Mouse (Mus musculus): ENCODE results near the gene Rab3a. TPM values are rescaled to one million over a fixed set of nuclear protein-coding genes. Genes with fewer than 3 reads are reported as not detected.

Gene Rab3a
- polyA plus RNA-seq, 1 experiment: 34.9 TPM

DNA sequence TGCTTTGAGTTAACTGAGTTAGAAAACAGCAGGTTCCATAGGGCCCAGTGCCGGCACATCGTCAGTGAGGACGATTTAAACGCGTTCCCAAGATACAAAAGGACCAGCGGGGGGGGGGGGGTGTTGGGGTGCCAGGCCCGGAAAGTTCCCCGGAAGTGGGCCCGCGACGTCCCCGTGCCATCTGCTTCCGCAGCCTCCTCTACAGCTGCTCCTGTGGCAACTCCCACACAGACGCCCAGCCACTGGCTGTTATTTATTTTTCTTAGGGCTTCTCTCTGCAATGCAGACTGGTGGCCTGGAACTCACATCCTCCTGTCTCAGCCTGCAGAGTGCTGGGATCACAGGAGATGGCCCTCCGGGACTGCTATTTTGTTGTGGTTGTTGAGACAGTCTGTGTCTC lies 46.7 kb downstream of the Rab3a start:
- Histone ChIP-seq H3ac (ENCODE audit: control insufficient read depth, insufficient read length) (no peak overlapping the region), H3K27me3 (ENCODE audit: control insufficient read depth, insufficient read depth, insufficient read length) (no peaks in the 10 kb centered on the region), H3K36me3 (ENCODE audit: control insufficient read depth, insufficient read depth) (no peaks in the 10 kb centered on the region), H3K4me3 (no peak overlapping the region), H3K4me2 (ENCODE audit: low read depth) (peak overlapping the region; percentile 50), H3K79me2 (ENCODE audit: control insufficient read depth, insufficient read depth) (no peaks in the 10 kb centered on the region)
- TF ChIP-seq CEBPB (IDR thresholded peaks at IDR 0.05; ENCODE audit: insufficient read depth, poor library complexity, severe bottlenecking) (no peak), POLR2AphosphoS2 (IDR thresholded peaks at IDR 0.05; ENCODE audit: insufficient read length, low read depth) (no peak), MYOD1 (IDR thresholded peaks at IDR 0.05; ENCODE audit: control insufficient read depth in 1 of 3, insufficient read length in 2 of 3, low read depth in 2 of 3) (peak in 2 of 3 experiments; percentile 73 to 90), MYOG (IDR thresholded peaks at IDR 0.05; ENCODE audit: control insufficient read depth in 1 of 3, insufficient read depth in 1 of 3, insufficient read length in 2 of 3, low read depth in 2 of 3) (peak; percentile 47 to 91 (median 79)), TCF3 (IDR thresholded peaks at IDR 0.05; ENCODE audit: insufficient read length, low read depth) (peak; percentile 62), TCF12 (IDR thresholded peaks at IDR 0.05; ENCODE audit: insufficient read depth, poor library complexity, severe bottlenecking) (peak; percentile 2)

DNA sequence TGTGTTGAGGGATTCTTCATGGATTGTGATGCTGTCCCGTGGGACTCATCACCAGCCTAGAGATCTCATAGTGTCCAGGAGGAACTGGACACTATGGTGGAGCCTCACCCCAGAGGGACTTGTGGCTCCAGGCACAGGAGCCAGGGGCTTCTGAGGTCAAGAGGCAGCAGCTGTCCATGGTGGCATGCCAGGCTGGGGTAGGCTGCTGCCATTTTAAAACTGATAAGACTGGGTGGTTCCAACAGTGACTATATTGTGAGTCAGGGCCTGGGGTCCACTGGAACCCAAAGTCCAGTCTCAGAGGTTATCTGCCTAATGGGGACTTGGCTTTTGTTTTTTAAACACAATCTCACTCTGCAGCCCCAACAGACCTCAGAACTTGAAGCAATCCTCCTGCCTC lies 47.4 kb downstream of the Rab3a start:
- Histone ChIP-seq H3K4me3 (no peak overlapping the region), H3K4me2 (ENCODE audit: low read depth) (peak overlapping the region; percentile 50), H3K27me3 (ENCODE audit: control insufficient read depth, insufficient read depth, insufficient read length) (no peaks in the 10 kb centered on the region), H3ac (ENCODE audit: control insufficient read depth, insufficient read length) (no peak overlapping the region), H3K79me2 (ENCODE audit: control insufficient read depth, insufficient read depth) (no peaks in the 10 kb centered on the region), H3K36me3 (ENCODE audit: control insufficient read depth, insufficient read depth) (no peaks in the 10 kb centered on the region)
- peak in 2 of 3 experiments; percentile 66 to 93 for TF ChIP-seq MYOD1 (IDR thresholded peaks at IDR 0.05; ENCODE audit: control insufficient read depth in 1 of 3, insufficient read length in 2 of 3, low read depth in 2 of 3)
- TF ChIP-seq TCF3 (IDR thresholded peaks at IDR 0.05; ENCODE audit: insufficient read length, low read depth): peak; percentile 5
- TF ChIP-seq REST (IDR thresholded peaks at IDR 0.05; ENCODE audit: insufficient read depth, insufficient read length): peak; percentile 77
- no peak for TF ChIP-seq E2F4 (IDR thresholded peaks at IDR 0.05; ENCODE audit: insufficient read depth)
- TF ChIP-seq CEBPB (IDR thresholded peaks at IDR 0.05; ENCODE audit: insufficient read depth, poor library complexity, severe bottlenecking): no peak
- TF ChIP-seq POLR2AphosphoS2 (IDR thresholded peaks at IDR 0.05; ENCODE audit: insufficient read length, low read depth): no peak
- TF ChIP-seq SRF (IDR thresholded peaks at IDR 0.05; ENCODE audit: control insufficient read depth, insufficient read length, low read depth): no peak
- peak; percentile 58 for TF ChIP-seq TCF12 (IDR thresholded peaks at IDR 0.05; ENCODE audit: insufficient read depth, poor library complexity, severe bottlenecking)
- TF ChIP-seq POLR2A (IDR thresholded peaks at IDR 0.05; ENCODE audit: insufficient read length, low read depth): no peak
- peak in 2 of 3 experiments; percentile 76 to 94 for TF ChIP-seq MYOG (IDR thresholded peaks at IDR 0.05; ENCODE audit: control insufficient read depth in 1 of 3, insufficient read depth in 1 of 3, insufficient read length in 2 of 3, low read depth in 2 of 3)

DNA sequence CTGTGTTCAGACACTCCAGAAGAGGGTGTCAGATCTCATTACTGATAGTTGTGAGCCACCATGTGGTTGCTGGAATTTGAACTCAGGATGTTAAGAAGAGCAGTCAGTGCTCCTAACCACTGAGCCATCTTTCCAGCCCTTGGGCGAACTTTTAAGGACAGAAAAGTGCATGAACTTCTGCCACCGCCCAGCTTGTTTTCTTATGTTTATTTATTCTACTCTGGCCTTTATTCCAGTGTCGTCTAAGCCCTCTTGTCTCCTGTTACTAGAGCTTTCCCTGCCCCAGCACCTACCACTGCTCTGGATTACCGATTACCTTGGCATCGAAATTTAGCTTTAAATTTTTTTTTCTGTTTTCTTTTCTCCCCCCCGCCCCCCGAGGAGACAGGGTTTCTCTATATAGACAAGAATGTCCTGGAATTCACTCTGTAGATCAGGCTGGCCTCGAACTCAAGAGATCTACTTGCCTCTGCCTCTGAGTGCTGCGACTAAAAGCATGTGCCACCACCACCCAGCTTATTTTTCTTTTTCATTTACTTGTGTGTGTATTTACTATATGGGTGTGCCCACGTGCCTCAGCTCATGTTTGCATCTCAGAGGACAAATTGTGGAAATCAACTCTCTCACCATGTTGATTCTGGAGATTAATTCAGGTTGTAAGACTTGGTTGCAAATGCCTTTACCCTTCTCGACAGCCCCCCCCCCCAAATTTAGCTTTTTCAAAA lies 48.5 kb downstream of the Rab3a start:
- Histone ChIP-seq H3K36me3 (ENCODE audit: control insufficient read depth, insufficient read depth) (no peaks in the 10 kb centered on the region), H3K4me3 (peak overlapping the region; percentile 48), H3K79me2 (ENCODE audit: control insufficient read depth, insufficient read depth) (no peaks in the 10 kb centered on the region), H3K27me3 (ENCODE audit: control insufficient read depth, insufficient read depth, insufficient read length) (no peaks in the 10 kb centered on the region), H3K4me2 (ENCODE audit: low read depth) (peak overlapping the region; percentile 97), H3ac (ENCODE audit: control insufficient read depth, insufficient read length) (no peak overlapping the region)
- TF ChIP-seq CEBPB (IDR thresholded peaks at IDR 0.05; ENCODE audit: insufficient read depth, poor library complexity, severe bottlenecking): no peak
- TF ChIP-seq TCF12 (IDR thresholded peaks at IDR 0.05; ENCODE audit: insufficient read depth, poor library complexity, severe bottlenecking): no peak
- TF ChIP-seq MYOG (IDR thresholded peaks at IDR 0.05; ENCODE audit: control insufficient read depth in 1 of 3, insufficient read depth in 1 of 3, insufficient read length in 2 of 3, low read depth in 2 of 3): no peak
- no peak for TF ChIP-seq SRF (IDR thresholded peaks at IDR 0.05; ENCODE audit: control insufficient read depth, insufficient read length, low read depth)
- TF ChIP-seq POLR2A (IDR thresholded peaks at IDR 0.05; ENCODE audit: insufficient read length, low read depth): no peak
- no peak for TF ChIP-seq TCF3 (IDR thresholded peaks at IDR 0.05; ENCODE audit: insufficient read length, low read depth)
- no peak for TF ChIP-seq POLR2AphosphoS2 (IDR thresholded peaks at IDR 0.05; ENCODE audit: insufficient read length, low read depth)
- TF ChIP-seq USF1 (IDR thresholded peaks at IDR 0.05; ENCODE audit: low read depth): no peak

GRCm38 (mm10) chr8:70803761-70804480 lies 49.4 kb downstream of the Rab3a start:
- no peaks in the 10 kb centered on the region for H3K27me3 ChIP-seq (ENCODE audit: control insufficient read depth, insufficient read depth, insufficient read length)

More at GRCm38 (mm10) chr8:70803761-70804480, 49.4 kb downstream of the Rab3a start:
- no peaks in the 10 kb centered on the region for H3K36me3 ChIP-seq (ENCODE audit: control insufficient read depth, insufficient read depth)
- H3ac ChIP-seq (ENCODE audit: control insufficient read depth, insufficient read length): peak overlapping the region; percentile 23
- peak overlapping the region; percentile 97 for H3K4me2 ChIP-seq (ENCODE audit: low read depth)
- H3K4me3 ChIP-seq: peak overlapping the region; percentile 48
- H3K79me2 ChIP-seq (ENCODE audit: control insufficient read depth, insufficient read depth): no peaks in the 10 kb centered on the region
- TF ChIP-seq REST (IDR thresholded peaks at IDR 0.05; ENCODE audit: insufficient read depth, insufficient read length) (no peak), TCF3 (IDR thresholded peaks at IDR 0.05; ENCODE audit: insufficient read length, low read depth) (no peak), MYOG (IDR thresholded peaks at IDR 0.05; ENCODE audit: control insufficient read depth in 1 of 3, insufficient read depth in 1 of 3, insufficient read length in 2 of 3, low read depth in 2 of 3) (no peak), SRF (IDR thresholded peaks at IDR 0.05; ENCODE audit: control insufficient read depth, insufficient read length, low read depth) (no peak), TCF12 (IDR thresholded peaks at IDR 0.05; ENCODE audit: insufficient read depth, poor library complexity, severe bottlenecking) (no peak), USF1 (IDR thresholded peaks at IDR 0.05; ENCODE audit: low read depth) (no peak), POLR2AphosphoS2 (IDR thresholded peaks at IDR 0.05; ENCODE audit: insufficient read length, low read depth) (no peak), MAX (IDR thresholded peaks at IDR 0.05; ENCODE audit: low read depth) (no peak), POLR2A (IDR thresholded peaks at IDR 0.05; ENCODE audit: insufficient read length, low read depth) (no peak), E2F4 (IDR thresholded peaks at IDR 0.05; ENCODE audit: insufficient read depth) (no peak), MYOD1 (IDR thresholded peaks at IDR 0.05; ENCODE audit: control insufficient read depth in 1 of 3, insufficient read length in 2 of 3, low read depth in 2 of 3) (no peak), CEBPB (IDR thresholded peaks at IDR 0.05; ENCODE audit: insufficient read depth, poor library complexity, severe bottlenecking) (no peak)

Data from myocyte (in vitro differentiated cells).